Mouse (Mus musculus) adrenal gland, postnatal 36 days (tissue): ENCODE results near the gene Plcxd2. TPM values are rescaled to one million over a fixed set of nuclear protein-coding genes. Genes with fewer than 3 reads are reported as not detected.

Experiments
- DNase-seq, 2 experiments: peaks; one replicate each; pipeline ENCODE4 v3.0.0; 2021; ENCODE audit warnings: mixed read lengths in 1 of 2
- total RNA-seq, 2 experiments: library from RNA; stranded (reverse); gene quantifications; 2 replicates each; pipeline ENCODE4 v1.2.3; 2021

Plcxd2 gene
- total RNA-seq, 2 experiments from 2014 or later = 0.26 to 0.72 TPM

GRCm38 (mm10) chr16:45937381-45937780, 72.6 kb downstream of the Plcxd2 start:
- DNase-seq = no peak

- no peak for DNase-seq
Measured at GRCm38 (mm10) chr16:45936521-45936920, 73.5 kb downstream of the Plcxd2 start.

GRCm38 (mm10) chr16:45935956-45936483, 74.0 kb downstream of the Plcxd2 start:
- DNase-seq = no peak

GRCm38 (mm10) chr16:45934721-45935407, 75.2 kb downstream of the Plcxd2 start:
- no peak for DNase-seq

- DNase-seq = no peak
Measured at GRCm38 (mm10) chr16:45930308-45930707, 79.7 kb downstream of the Plcxd2 start.

GRCm38 (mm10) chr16:45928090-45928489, 81.9 kb downstream of the Plcxd2 start:
- no peak for DNase-seq

GRCm38 (mm10) chr16:45927601-45928000, 82.4 kb downstream of the Plcxd2 start:
- no peak for DNase-seq

GRCm38 (mm10) chr16:45926875-45927274, 83.1 kb downstream of the Plcxd2 start:
- DNase-seq = no peak

GRCm38 (mm10) chr16:45923731-45924424, 86.1 kb downstream of the Plcxd2 start:
- no peak for DNase-seq

- DNase-seq = peak; percentile 30 to 45
Measured at GRCm38 (mm10) chr16:45922546-45923229, 87.3 kb downstream of the Plcxd2 start.

GRCm38 (mm10) chr16:45919572-45919971, 90.4 kb downstream of the Plcxd2 start:
- no peak for DNase-seq

Other genes starting within 250 kb of the Plcxd2 start
- gene Phldb2, start 56.6 kb downstream of the Plcxd2 start, total RNA-seq = 10 to 100 TPM; 29.8 to 50.3 TPM
- not detected for gene Cd96, start 110.0 kb upstream of the Plcxd2 start, total RNA-seq
- 10 to 100 TPM; 29.7 to 29.9 TPM for gene Gm4737, start 144.9 kb upstream of the Plcxd2 start, total RNA-seq